Mouse (Mus musculus) lung, adult 2 months (tissue): Measurements from ENCODE around the gene Ptprt.

Experiments used
- CTCF ChIP-seq: fragments of 200-500 bp; IDR thresholded peaks from 2 replicates; pipeline ENCODE4 v1.5.1; 2011; ENCODE audit warnings: mild to moderate bottlenecking, low read length, control low read depth; ENCODE audit not compliant: insufficient read depth
- POLR2A ChIP-seq: fragments of 200-500 bp; IDR thresholded peaks from 2 replicates; pipeline ENCODE4 v1.6.1; 2011; ENCODE audit warnings: low read depth, mild to moderate bottlenecking, control low read depth, low read length, borderline replicate concordance; ENCODE audit errors: extremely low read depth

DNA sequence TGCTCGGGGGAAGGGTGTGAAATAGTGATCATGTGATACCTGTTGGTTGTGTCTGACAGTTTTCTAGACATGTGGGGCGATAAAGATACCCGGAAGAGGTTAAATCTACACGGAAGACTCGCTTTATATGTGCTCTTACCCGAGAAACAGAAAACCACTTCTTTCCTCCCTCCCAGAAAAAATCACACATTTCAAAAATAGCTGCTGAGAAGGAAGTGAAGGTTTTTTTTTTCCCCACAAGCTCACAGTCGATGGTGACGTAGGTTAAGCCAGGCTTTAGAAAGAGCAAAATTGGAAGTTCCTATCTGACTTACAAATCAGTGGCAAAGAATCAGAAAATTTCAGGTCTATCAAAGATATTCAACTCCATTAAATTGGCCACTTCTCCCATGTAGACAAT lies 965.1 kb downstream of the Ptprt start:
- no peak for TF ChIP-seq CTCF
- TF ChIP-seq POLR2A = no peak
